Mouse (Mus musculus): ENCODE data around the gene Cnot6l. TPM values are rescaled to one million over a fixed set of nuclear protein-coding genes. Genes with fewer than 3 reads are reported as not detected.

The Cnot6l gene
- polyA plus RNA-seq, 1 experiment, result 6.9 TPM

DNA sequence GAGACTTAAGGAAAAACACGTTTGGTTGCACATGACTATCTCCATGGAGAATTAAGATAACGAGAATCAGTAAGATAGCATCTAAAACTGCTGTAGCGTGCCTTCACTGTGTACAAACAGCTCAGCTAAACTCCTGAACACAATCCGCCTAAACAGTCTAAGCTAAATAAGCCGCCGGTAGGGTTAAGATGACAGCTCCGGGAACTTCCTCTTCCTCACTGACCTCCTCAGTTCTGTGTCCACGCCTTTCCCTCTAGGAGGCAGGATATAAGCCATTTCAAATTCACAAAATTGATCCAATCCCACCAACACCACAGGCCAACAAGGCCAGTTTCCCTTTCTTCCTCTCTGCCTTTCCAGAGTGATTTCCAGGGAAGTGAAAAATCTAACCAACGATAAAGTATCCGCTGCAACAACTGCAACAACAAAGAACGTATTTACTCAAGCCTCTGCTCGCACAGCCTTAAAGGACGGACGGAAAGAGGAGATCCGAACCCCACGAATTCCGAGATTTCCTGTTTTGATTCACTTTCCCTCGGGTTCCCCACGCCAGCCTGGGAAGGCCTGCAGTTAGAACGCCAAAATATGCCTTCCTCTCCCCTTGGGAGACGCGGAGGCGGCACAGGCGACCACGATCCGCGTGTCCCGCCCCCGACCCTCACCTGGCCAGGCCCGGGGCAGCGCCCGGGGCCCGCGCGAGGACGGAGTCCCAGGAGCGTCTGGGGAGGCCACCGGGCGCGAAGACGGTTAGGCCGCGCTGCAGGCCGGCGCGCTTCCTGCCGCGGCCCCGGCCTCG lies 3.3 kb downstream of the Cnot6l start:
- Histone ChIP-seq H3K36me3 (ENCODE audit: control insufficient read depth, insufficient read depth) (no peaks in the 10 kb centered on the region), H3K27me3 (ENCODE audit: control insufficient read depth, insufficient read depth, insufficient read length) (no peaks in the 10 kb centered on the region), H3K79me3 (ENCODE audit: low read depth) (peaks cover 52% of the 10 kb centered on the region), H3K79me2 (ENCODE audit: control insufficient read depth, insufficient read depth) (peaks cover 67% of the 10 kb centered on the region), H3K4me3 (ENCODE audit: insufficient read depth, poor library complexity, severe bottlenecking) (peak overlapping the region; percentile 64), H3ac (ENCODE audit: control insufficient read depth, insufficient read length, low read depth) (peak overlapping the region; percentile 77)
- TF ChIP-seq MYOD1 (IDR thresholded peaks at IDR 0.05; ENCODE audit: control insufficient read depth, insufficient read length, low read depth) (no peak), USF1 (IDR thresholded peaks at IDR 0.05; ENCODE audit: low read depth) (no peak), MYOG (IDR thresholded peaks at IDR 0.05; ENCODE audit: control insufficient read depth, extremely low read depth, insufficient read length) (no peak), FOSL1 (IDR thresholded peaks at IDR 0.05; ENCODE audit: insufficient read depth, low read length, poor library complexity, severe bottlenecking) (no peak), CTCF (IDR thresholded peaks at IDR 0.05; ENCODE audit: control insufficient read depth, insufficient read depth, insufficient read length) (no peak), MAX (IDR thresholded peaks at IDR 0.05) (peak; percentile 13)

DNA sequence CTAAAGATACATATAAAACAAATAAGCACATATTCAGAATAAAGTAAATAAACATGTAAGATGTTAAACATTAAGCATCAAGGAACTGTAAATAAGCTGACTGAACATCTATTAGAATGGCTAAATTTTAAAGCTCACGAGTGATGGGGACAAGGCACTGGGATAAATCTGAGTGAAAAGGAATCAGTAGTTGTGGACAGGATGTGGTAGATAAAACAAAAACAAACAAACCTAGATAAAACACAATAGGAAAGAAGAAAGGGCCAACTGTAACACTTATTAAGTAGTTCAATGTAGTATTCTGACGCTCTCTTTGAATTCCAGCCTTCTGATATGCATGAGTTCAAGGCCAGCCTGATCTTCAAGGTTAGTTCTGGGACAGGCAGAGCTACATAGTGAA lies 21.6 kb downstream of the Cnot6l start:
- TF ChIP-seq CTCF (IDR thresholded peaks at IDR 0.05; ENCODE audit: control insufficient read depth, insufficient read depth, insufficient read length) (no peak), CEBPB (IDR thresholded peaks at IDR 0.05; ENCODE audit: low read depth) (no peak), MYOG (IDR thresholded peaks at IDR 0.05; ENCODE audit: control insufficient read depth, extremely low read depth, insufficient read length) (no peak), MAX (IDR thresholded peaks at IDR 0.05) (no peak), MYOD1 (IDR thresholded peaks at IDR 0.05; ENCODE audit: control insufficient read depth, insufficient read length, low read depth) (no peak), FOSL1 (IDR thresholded peaks at IDR 0.05; ENCODE audit: insufficient read depth, low read length, poor library complexity, severe bottlenecking) (no peak), USF1 (IDR thresholded peaks at IDR 0.05; ENCODE audit: low read depth) (no peak)
- peaks cover 100% of the 10 kb centered on the region for H3K79me2 ChIP-seq (ENCODE audit: control insufficient read depth, insufficient read depth)
- H3K4me3 ChIP-seq (ENCODE audit: insufficient read depth, poor library complexity, severe bottlenecking), result no peak overlapping the region
- no peaks in the 10 kb centered on the region for H3K27me3 ChIP-seq (ENCODE audit: control insufficient read depth, insufficient read depth, insufficient read length)
- H3ac ChIP-seq (ENCODE audit: control insufficient read depth, insufficient read length, low read depth), result no peak overlapping the region
- H3K36me3 ChIP-seq (ENCODE audit: control insufficient read depth, insufficient read depth), result no peaks in the 10 kb centered on the region
- peaks cover 84% of the 10 kb centered on the region for H3K79me3 ChIP-seq (ENCODE audit: low read depth)

DNA sequence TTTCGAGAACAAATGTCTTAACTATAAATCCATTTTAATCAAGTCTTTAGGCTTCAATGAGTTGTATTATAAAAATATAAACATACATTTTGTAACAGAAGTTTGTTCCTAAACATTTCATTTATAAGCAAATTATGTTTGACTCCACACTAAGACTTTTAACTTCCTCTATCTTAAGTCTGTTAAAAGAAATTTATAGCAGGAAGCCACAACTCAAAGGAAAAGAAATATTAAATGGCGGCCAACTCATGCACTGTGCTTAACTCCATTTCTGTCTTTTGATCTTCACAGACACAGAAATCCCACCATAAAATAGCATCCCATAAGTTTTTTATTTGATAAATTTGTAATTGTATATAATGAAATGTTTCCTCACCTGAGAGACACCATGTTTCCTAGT lies 33.3 kb downstream of the Cnot6l start:
- TF ChIP-seq FOSL1 (IDR thresholded peaks at IDR 0.05; ENCODE audit: insufficient read depth, low read length, poor library complexity, severe bottlenecking) (no peak), MAX (IDR thresholded peaks at IDR 0.05) (no peak), MYOG (IDR thresholded peaks at IDR 0.05; ENCODE audit: control insufficient read depth, extremely low read depth, insufficient read length) (no peak), CEBPB (IDR thresholded peaks at IDR 0.05; ENCODE audit: low read depth) (no peak), CTCF (IDR thresholded peaks at IDR 0.05; ENCODE audit: control insufficient read depth, insufficient read depth, insufficient read length) (no peak), MYOD1 (IDR thresholded peaks at IDR 0.05; ENCODE audit: control insufficient read depth, insufficient read length, low read depth) (no peak), USF1 (IDR thresholded peaks at IDR 0.05; ENCODE audit: low read depth) (no peak)
- H3K36me3 ChIP-seq (ENCODE audit: control insufficient read depth, insufficient read depth), result peaks cover 25% of the 10 kb centered on the region
- H3K27me3 ChIP-seq (ENCODE audit: control insufficient read depth, insufficient read depth, insufficient read length), result no peaks in the 10 kb centered on the region
- H3K4me3 ChIP-seq (ENCODE audit: insufficient read depth, poor library complexity, severe bottlenecking), result no peak overlapping the region
- H3K79me3 ChIP-seq (ENCODE audit: low read depth), result peaks cover 23% of the 10 kb centered on the region
- no peak overlapping the region for H3ac ChIP-seq (ENCODE audit: control insufficient read depth, insufficient read length, low read depth)
- H3K79me2 ChIP-seq (ENCODE audit: control insufficient read depth, insufficient read depth), result peaks cover 32% of the 10 kb centered on the region

DNA sequence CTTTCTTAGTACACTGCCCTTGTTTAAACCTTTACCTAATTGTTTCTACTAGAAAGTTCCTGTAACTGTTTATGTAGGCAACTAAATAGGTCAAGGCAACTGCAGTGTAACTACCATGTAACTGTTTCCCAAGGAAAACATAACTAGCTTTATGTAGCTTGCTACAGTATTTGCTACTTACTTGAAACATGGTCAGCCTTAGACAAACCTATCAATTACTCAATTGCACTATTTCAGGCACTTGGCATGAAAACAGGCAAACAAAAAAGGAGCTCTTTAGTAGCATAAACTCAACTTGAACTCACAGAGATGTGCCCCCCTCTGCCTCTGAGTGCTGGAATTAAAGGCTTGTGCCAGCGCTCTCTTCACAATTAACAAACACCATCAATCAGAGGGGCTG lies 37.1 kb downstream of the Cnot6l start:
- Histone ChIP-seq H3K79me2 (ENCODE audit: control insufficient read depth, insufficient read depth) (peaks cover 2% of the 10 kb centered on the region), H3K4me3 (ENCODE audit: insufficient read depth, poor library complexity, severe bottlenecking) (no peak overlapping the region), H3K27me3 (ENCODE audit: control insufficient read depth, insufficient read depth, insufficient read length) (no peaks in the 10 kb centered on the region), H3K36me3 (ENCODE audit: control insufficient read depth, insufficient read depth) (peaks cover 18% of the 10 kb centered on the region), H3ac (ENCODE audit: control insufficient read depth, insufficient read length, low read depth) (no peak overlapping the region), H3K79me3 (ENCODE audit: low read depth) (peaks cover 2% of the 10 kb centered on the region)
- no peak for TF ChIP-seq FOSL1 (IDR thresholded peaks at IDR 0.05; ENCODE audit: insufficient read depth, low read length, poor library complexity, severe bottlenecking)
- no peak for TF ChIP-seq MYOG (IDR thresholded peaks at IDR 0.05; ENCODE audit: control insufficient read depth, extremely low read depth, insufficient read length)
- TF ChIP-seq CTCF (IDR thresholded peaks at IDR 0.05; ENCODE audit: control insufficient read depth, insufficient read depth, insufficient read length), result no peak
- TF ChIP-seq MYOD1 (IDR thresholded peaks at IDR 0.05; ENCODE audit: control insufficient read depth, insufficient read length, low read depth), result no peak
- TF ChIP-seq USF1 (IDR thresholded peaks at IDR 0.05; ENCODE audit: low read depth), result no peak
- no peak for TF ChIP-seq CEBPB (IDR thresholded peaks at IDR 0.05; ENCODE audit: low read depth)
- TF ChIP-seq MAX (IDR thresholded peaks at IDR 0.05), result no peak

DNA sequence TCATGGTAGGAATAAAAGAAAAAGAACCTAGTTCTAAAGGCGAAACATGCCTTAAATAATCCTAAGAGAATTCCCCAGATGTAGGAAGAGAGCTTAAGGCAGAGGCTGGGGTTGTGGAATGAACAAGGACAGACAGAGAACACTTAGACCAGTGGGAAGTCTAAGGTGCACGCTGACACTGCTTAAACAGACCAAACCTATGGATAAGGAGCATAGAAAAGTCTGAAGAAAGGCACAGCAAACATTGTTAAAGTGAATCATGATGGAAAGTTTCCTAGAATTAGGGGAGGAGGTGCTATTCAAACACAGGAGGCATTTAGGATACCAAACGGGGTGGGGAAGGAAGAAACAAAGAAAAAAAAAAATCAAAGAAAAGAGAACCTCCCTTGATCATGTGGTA lies 49.0 kb downstream of the Cnot6l start:
- no peak overlapping the region for H3K4me3 ChIP-seq (ENCODE audit: insufficient read depth, poor library complexity, severe bottlenecking)
- H3K36me3 ChIP-seq (ENCODE audit: control insufficient read depth, insufficient read depth), result peaks cover 14% of the 10 kb centered on the region
- peaks cover 4% of the 10 kb centered on the region for H3K79me3 ChIP-seq (ENCODE audit: low read depth)
- peaks cover 5% of the 10 kb centered on the region for H3K79me2 ChIP-seq (ENCODE audit: control insufficient read depth, insufficient read depth)
- H3ac ChIP-seq (ENCODE audit: control insufficient read depth, insufficient read length, low read depth), result no peak overlapping the region
- no peaks in the 10 kb centered on the region for H3K27me3 ChIP-seq (ENCODE audit: control insufficient read depth, insufficient read depth, insufficient read length)
- TF ChIP-seq MAX (IDR thresholded peaks at IDR 0.05) (no peak), CTCF (IDR thresholded peaks at IDR 0.05; ENCODE audit: control insufficient read depth, insufficient read depth, insufficient read length) (no peak), CEBPB (IDR thresholded peaks at IDR 0.05; ENCODE audit: low read depth) (no peak), FOSL1 (IDR thresholded peaks at IDR 0.05; ENCODE audit: insufficient read depth, low read length, poor library complexity, severe bottlenecking) (no peak), USF1 (IDR thresholded peaks at IDR 0.05; ENCODE audit: low read depth) (no peak), MYOG (IDR thresholded peaks at IDR 0.05; ENCODE audit: control insufficient read depth, extremely low read depth, insufficient read length) (no peak), MYOD1 (IDR thresholded peaks at IDR 0.05; ENCODE audit: control insufficient read depth, insufficient read length, low read depth) (no peak)

All from C2C12 (cell line).